Mouse (Mus musculus): ENCODE results near the gene Cdc42ep1. TPM values are rescaled to one million over a fixed set of nuclear protein-coding genes. Genes with fewer than 3 reads are reported as not detected.

Cdc42ep1 gene
- 10 to 100 TPM; 11.9 to 13.2 TPM for total RNA-seq (2021)

DNA sequence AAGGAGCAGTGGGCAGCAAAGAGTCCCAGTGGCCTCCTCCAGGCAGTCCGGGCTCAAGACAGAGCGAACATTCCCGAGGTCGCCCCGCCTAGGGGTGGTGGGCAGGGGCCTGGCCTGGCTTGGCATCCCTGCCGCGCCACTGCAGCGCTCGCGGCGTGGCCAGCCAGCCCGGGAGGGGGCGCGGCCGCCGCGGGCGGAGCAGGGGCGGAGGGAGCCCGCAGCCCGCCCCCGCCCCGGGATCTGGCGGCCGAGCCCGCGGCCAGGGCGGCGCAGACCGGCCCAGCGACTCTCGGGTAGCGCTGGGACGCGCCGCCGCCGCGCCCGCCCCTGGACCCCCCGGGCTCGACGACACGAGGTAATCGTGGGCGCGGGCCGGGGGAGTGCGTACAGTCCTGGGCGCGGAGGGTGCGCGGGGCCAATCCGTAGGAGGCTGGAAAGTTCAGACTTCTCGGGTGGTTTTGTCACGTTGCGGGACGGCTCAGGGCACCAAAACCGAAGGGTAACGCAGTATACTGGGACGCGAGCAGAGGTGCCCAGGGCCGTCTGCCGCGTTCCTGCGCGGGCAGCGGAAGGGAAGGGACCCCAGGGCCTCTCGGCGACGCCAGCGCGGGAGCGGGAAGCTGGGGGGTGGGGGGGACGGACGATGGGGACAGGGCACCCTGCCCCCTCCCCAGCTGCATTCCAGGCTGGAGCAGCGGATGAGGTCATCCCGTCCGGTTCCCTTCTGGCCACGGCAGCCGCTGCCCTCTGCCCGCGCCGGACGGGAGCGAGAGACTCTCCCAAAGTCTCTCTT is at the start of gene Cdc42ep1:
TSS of gene Cdc42ep1 (plus strand) at position 254 of the 793 bp plus-strand sequence.
- intact Hi-C loops (cut with DNase I): no loop called here
- DNase-seq (ENCODE audit: low spot score in 2 of 2): peak in 1 of 2 experiments; percentile 36

DNA sequence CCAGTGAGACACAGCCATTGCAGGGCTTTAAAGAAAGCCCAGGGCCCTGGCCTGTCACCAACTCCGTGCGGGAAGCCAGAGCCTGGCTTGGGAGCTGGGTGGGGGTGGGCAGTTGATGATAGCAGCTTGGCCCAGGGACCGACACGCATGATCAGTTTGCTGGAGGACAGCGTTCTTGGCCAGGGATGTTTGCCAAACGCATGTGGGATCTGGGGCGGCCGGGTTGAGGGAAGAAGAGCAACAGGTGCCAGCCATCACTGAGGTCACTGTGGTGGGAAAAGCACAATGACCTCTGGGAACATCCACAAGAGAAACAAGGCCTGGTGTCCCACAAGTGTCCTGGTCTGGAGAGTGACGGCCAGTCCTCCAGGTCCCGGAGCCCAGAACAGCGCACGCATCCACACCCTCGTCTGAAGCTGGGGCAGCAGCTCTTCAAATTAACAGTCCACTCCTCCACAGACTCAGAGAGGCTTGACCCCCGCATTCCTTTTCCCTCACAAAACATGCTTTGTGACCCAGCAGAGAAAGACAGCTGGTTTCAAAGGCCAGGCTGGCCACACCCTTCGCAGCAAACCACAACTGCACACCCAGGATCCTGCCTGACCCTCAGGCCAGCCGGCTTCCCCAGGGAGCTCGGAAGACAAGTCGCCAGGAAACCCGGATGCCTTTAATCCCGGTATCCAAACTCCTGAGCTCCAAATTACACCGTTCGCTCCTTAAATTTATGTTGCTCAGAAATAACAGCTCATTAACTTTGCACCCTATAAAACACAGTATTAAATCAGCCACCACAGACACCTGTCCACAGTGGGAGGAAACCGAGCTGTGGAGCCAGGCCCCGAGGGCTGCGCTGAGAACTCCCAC is 46.0 kb upstream of the Cdc42ep1 start:
- no peak for DNase-seq (ENCODE audit: low spot score in 2 of 2)
- intact Hi-C loops (cut with DNase I): no loop called here

DNA sequence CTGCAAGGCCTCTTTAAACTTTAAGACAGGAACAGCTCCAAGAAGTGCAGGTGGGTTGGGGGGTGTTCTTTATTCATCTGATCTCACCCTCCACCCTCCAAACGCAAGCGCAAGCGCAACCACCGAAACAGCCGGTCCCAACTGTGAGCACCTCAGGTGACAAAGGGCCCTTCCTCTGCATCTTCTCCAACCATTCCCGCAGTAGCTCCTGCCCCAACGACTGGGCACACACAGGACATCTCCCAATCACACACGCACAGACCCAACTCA is 45.4 kb upstream of the Cdc42ep1 start:
- intact Hi-C loops (cut with DNase I): no loop called here
- DNase-seq (ENCODE audit: low spot score in 2 of 2): no peak

DNA sequence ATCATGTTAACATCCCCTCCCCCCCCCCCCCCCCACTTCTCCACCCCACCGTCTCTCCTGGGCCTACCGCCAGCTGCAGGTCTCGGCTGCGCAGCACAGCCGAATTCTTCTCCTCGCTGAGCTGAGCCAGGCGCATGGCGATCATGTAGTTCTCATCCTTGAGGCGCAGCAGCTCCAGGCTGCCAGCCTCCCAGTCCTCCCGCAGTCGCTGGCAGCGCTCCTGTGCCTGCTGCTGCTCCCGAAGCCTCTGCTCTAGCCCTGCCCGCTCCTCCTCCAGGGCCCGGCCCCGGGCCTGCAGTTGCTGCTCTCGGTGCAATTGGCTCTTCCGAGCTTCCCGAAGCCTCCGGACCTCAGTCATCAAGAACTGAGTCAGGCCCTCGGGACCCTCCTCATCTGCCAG is 43.4 kb upstream of the Cdc42ep1 start:
- intact Hi-C loops (cut with DNase I): no loop called here
- peak in 1 of 2 experiments; percentile 53 for DNase-seq (ENCODE audit: low spot score in 2 of 2)

DNA sequence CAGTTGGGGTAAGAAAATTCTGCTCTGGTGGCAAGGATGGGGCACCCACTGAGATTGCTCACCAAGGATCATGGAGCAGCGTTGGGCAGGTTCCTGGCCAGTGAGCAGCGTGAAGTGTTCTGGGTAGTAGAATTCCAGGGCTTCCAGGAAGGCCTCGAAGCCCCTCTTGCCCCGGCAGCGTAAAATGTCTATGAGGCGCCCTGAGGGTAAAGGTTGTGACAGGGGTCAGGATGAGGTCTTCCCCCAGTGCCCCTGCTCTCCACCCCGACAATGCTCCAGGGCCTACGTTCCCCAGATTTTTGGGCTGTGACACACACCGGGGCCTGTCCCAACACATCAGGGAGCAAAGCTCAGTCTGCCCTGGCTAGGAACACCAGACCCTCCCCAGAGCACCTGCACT is 40.9 kb upstream of the Cdc42ep1 start:
- intact Hi-C loops (cut with DNase I): no loop called here
- DNase-seq (ENCODE audit: low spot score in 2 of 2): no peak

DNA sequence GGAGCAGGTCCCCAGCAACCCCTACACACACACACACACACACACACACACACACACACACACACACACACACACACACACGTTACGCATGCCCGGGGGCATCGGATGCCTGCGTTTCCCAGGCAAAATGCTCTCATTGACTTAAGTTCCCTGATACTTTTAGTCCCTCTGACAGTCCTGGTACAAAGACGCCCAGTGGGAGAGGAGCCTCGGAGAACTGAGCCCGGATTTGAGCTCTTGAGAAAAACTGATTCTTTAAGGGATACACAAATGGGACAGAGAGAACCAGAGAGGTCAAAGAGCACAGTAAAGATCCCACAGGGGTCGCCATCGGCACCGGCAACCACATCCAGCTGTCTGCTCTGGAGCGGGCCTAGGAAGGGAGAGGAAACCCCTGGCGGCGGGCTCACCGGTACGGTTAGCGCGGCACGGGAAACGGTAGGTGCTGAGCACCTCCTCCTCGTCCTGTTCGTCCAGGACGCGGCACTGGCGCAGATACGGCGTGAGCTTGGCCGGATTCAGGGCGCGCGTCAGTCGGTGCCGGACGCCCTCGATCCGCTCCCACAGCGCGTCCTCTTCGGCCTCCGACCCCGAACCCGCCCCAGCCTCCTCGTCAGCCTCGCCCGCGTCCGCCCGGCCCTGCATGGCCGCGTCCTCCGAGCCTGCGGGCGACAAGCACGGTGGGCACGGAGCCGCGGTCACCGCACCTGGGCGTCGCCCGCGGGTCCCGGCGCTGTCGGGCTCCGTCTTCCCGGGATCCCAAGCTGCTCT is 40.3 kb upstream of the Cdc42ep1 start:
- DNase-seq (ENCODE audit: low spot score in 2 of 2): no peak
- intact Hi-C loops (cut with DNase I): no loop called here

DNA sequence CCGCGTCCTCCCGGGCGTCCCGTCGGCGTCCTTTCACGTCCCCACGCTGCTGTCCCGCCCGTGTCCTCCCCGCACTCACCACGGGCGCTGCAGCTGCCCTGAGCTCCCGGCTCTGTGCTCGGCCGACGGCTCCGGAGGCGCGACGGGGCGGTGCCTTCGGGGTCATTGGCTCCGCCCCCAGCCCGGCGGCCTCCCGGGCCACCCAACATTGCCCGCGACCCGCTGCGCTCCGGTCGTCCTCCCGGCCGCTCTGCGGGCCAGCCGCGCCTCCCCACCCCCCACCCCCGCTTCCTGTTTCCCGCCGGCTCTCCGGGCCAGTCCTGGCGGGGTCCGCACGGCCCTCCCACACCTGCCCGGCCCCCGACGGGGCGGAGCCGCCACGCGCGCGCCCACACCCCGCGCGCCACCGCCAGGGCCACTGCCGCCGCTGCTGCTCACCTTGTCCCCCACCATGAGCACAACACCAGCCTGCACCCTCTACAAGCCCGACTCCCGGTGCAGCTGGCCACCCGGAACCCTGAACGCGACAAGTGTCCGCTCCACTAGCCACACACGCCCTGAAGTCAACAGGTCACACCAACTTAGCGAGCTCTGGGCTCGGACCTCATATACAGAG is 39.5 kb upstream of the Cdc42ep1 start, which contains the start of gene Card10:
TSS of gene Card10 (minus strand) at position 267 of the 616 bp plus-strand sequence.
- intact Hi-C loops (cut with DNase I): no loop called here
- no peak for DNase-seq (ENCODE audit: low spot score in 2 of 2)

DNA sequence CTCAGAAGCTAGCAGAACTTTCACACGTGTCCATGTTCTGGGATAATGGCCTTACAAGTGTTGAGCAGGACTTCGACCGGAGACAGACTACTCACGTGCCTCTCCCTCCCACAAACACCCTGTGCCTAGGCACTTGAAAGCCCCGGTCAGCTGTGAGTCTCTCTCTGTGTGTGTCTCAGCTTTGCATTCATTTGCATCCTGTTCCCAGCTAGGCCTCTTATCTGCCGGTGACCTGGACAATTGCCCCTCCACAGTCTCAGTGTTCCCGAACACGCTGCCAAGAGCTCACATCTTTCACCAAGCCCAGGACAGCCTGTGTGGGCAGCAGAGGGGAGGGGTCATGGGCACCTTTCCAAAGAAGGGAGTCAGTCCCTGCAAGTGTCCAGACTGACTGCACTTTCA is 38.9 kb upstream of the Cdc42ep1 start:
- intact Hi-C loops (cut with DNase I): no loop called here
- DNase-seq (ENCODE audit: low spot score in 2 of 2): no peak

DNA sequence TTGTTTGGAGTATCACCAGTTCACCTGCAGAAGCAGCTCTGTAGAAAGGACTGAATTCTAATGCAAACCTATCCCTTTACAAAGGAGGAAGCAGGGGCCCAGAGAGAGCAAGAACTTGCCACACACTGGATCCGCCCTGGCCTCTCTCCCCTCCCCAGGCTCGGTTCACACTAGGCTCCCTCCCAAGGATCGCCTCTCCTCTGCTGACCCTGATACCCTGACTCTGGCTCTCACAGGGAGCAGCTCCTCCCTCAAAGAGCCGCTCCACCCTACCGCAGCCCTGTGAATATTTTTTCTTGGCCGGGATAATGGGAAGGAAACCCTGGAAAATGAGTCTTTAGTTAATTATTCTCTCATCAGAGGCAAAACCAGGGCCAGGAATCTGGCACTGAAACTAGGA is 38.1 kb upstream of the Cdc42ep1 start:
- no peak for DNase-seq (ENCODE audit: low spot score in 2 of 2)
- intact Hi-C loops (cut with DNase I): no loop called here

DNA sequence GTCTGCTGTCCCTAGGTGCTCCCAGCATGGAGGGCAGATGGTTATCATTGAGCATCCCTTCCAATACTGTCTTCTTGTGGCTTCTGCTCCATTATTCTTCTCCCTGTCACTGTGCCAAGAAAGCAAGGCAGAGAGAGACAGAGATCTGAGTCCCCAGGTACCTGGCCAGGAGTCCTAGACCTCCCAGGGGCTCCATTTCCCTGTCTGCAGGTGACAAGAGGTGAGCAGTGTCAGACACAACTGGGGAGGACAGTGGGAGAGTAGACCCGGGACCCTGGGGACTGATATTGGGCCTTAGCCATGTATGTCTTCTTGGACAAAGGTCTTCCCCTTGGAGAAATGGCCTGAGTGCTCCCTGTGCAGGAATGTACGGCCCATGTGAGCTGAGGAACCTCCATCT is 37.1 kb upstream of the Cdc42ep1 start:
- intact Hi-C loops (cut with DNase I): no loop called here

DNA sequence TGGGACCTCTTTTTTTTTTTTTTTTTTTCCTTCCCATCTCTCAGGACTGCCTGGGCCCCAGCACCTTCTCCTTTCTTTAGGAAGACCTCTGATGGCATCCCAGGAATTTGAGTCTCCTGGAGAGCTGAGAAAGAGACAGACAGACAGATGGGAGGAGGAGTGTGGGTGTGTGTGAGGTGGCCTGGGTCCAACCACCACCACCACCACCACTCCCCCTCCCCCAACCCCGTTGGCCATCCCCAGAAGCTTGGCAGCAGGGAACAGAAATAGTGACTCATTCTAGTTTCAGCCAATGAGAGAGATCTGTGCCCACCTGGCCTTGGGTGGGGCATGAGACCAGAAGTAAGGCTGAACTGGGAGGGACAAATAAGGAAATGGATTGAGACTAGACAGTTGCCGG is 35.8 kb upstream of the Cdc42ep1 start:
- DNase-seq (ENCODE audit: low spot score in 2 of 2): peak; percentile 16 to 64
- intact Hi-C loops (cut with DNase I): no loop called here

More for the DNA sequence above, 37.1 kb upstream of the Cdc42ep1 start:
- DNase-seq (ENCODE audit: low spot score in 2 of 2): no peak

DNA sequence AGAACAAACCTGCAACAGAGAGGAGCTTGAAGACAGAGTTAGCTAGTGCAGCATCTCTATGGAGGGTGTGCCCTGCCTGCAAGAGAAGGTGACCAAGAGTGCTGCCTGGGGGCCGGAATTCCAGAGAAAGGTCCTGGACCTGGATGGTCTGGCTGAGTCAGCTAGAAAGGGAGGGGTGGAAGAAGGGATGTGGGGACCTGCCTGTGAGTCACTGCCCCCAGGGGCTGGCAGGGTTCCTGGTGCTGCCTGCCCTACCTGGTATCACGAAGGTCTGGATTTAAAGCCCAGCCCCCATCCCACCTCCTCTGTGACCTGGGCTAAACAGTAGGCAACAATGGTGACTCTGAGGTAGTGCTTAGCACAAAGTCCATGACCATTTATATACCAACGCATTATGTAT is 35.3 kb upstream of the Cdc42ep1 start:
- DNase-seq (ENCODE audit: low spot score in 2 of 2): no peak
- intact Hi-C loops (cut with DNase I): no loop called here

DNA sequence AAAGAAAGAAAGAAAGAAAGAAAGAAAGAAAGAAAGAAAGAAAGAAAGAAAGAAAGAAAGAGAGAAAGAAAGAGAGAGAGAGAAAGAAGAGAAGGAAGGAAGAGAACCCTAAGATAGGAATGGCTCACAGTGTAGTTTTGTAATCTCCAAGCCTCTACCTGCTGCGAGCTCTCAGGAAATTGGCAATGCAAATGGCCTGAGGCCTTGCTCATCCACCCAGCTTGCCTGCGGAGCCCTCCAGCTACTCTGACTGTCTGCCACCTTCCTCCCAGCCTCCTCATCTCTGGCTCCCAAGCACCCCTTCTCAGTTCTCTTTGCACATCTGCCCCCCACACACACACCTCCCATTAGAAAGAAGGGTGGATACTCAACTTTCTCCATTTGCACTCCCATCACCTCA is 33.4 kb upstream of the Cdc42ep1 start:
- intact Hi-C loops (cut with DNase I): no loop called here
- no peak for DNase-seq (ENCODE audit: low spot score in 2 of 2)

DNA sequence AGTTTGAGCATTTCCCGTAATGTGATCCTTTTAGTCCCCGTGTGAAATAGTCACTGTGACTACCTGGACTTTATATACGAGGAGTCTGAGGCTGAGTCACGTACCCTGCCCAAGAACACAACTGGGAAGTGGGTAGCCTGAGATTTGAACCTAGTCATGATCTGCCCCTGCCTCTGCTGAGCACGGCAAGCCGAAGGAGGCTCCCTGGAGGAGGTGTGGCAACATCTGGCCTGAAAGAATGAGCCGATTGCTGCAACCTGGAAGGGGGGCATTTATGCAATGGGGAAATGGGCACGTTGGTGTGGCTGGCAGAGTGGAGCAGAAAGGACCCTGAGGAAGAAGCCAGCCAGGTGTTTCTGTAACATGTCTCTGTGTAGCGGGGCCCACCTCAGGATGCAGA is 32.7 kb upstream of the Cdc42ep1 start:
- DNase-seq (ENCODE audit: low spot score in 2 of 2): no peak
- intact Hi-C loops (cut with DNase I): no loop called here

DNA sequence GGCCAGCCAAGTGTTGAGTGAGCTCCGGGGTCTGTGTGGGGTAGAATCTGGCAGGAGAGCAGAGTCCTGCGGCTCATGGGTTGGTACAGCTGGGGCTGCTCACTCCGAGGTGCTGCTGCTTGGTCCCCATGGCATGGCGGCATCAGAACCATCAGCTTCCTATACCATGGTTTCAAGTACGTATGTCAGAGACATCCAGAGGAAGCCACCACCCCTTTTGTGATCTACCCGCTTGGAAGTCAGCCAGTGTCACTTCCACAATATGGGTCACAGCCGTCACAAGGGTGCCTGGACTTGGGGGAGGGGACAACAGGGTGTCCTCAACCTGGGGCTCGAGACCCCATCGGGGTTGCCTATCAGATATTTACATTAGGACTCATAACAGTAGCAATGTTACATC is 32.3 kb upstream of the Cdc42ep1 start:
- intact Hi-C loops (cut with DNase I): no loop called here
- no peak for DNase-seq (ENCODE audit: low spot score in 2 of 2)

DNA sequence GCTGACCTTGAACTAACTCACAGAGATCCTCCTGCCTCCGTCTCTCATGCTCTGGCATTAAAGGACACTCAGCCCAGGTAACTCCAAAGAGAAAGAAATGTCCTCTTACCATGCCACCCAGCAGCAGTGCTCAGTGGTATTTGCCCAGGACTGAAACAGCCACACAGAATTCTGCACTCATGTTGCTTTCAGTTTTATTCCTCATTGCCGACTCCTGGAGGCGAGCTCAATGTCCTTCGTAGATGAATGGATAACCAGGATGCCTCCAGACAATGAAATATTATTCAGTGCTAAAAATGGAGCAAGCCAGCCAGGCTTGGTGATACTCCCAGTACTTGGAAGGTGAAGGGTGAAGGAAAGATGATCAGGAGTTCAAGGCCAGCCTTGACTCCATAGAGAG is 28.8 kb upstream of the Cdc42ep1 start:
- no peak for DNase-seq (ENCODE audit: low spot score in 2 of 2)
- intact Hi-C loops (cut with DNase I): no loop called here

DNA sequence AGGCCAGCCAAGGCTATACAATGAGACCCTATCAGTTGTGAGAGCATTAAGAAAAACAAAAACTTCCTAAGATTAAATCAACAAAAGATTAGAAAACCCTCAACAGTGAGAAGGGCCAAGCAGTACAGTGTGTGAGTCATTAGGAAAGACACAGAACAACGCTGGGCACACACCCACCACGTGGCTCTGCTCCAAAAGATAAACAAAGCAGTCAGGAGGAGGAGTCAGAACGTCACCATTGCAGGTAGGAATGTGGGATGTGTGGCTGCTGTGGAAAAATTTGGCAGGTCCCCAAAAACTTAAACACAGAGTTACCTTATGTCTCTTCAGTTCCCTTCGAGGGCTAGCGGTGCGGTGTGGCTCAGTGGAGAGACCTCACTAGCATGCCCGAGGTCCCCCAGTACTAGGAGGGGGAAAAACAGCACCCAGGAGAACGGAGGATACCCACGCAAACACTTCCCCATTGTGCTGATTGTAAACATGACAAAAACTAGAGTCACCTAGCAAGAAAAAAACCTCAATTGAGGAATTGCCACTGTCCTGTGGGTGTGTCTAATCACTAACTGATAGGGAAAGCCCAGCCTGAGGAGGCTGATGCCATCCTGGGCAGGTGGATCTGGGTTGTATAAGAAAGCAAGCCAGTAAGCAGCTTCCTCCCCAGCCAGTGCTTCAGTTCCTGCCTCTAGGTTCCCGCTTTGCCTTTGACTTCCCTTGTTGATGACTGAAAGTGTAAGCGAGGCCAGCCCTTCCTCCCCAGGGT is 26.9 kb upstream of the Cdc42ep1 start:
- DNase-seq (ENCODE audit: low spot score in 2 of 2): peak in 1 of 2 experiments; percentile 32
- intact Hi-C loops (cut with DNase I): no loop called here

DNA sequence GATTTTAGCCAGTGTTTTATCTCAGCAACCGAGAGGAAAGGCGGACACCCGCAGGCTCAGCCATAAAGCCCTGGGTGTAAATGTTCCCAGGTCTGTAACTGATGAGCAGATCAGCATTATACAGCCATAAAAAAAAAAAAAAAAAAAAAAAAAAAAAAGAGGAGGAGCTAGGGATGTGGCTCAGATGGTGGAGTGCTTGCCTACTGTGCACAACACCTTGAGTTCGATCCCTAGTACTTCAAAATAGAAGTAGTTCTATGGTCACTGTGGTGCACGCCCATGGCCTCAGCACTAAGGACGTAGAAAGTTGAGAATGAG is 26.4 kb upstream of the Cdc42ep1 start:
- DNase-seq (ENCODE audit: low spot score in 2 of 2): no peak
- intact Hi-C loops (cut with DNase I): no loop called here

Measured in left cerebral cortex, postnatal 25 days (tissue).